Mouse (Mus musculus) hindbrain, postnatal 0 days (tissue): ENCODE results near the gene Hypm. TPM values are rescaled to one million over a fixed set of nuclear protein-coding genes. Genes with fewer than 3 reads are reported as not detected.

Experiments used
- ATAC-seq: fragments of 200-750 bp; cut with Nextera tagmentation; 2 replicates; pipeline ENCODE4 v1.8.0; 2017; ENCODE audit warnings: mild to moderate bottlenecking, moderate TSS enrichment, moderate library complexity
- DNase-seq: peaks from one replicate; pipeline ENCODE4 v3.0.0-alpha.2; 2015; ENCODE audit warnings: low spot score
- H3K27ac ChIP-seq: fragments of 300-500 bp; sonication (generic); 2 replicates; pipeline ENCODE4 v1.5.1; 2014; ENCODE audit warnings: mild to moderate bottlenecking
- H3K27me3 ChIP-seq: fragments of 300-500 bp; sonication (generic); 2 replicates; pipeline ENCODE4 v1.6.1; 2014; ENCODE audit warnings: low read length, mixed read lengths; ENCODE audit not compliant: insufficient read depth
- H3K36me3 ChIP-seq: fragments of 300-500 bp; sonication (generic); 2 replicates; pipeline ENCODE4 v1.6.1; 2014; ENCODE audit warnings: low read length, mixed read lengths; ENCODE audit not compliant: insufficient read depth
- H3K4me1 ChIP-seq: fragments of 300-500 bp; sonication (generic); 2 replicates; pipeline ENCODE4 v1.6.1; 2014; ENCODE audit warnings: antibody characterized with exemption, low read length, mixed read lengths; ENCODE audit not compliant: insufficient read depth
- H3K4me2 ChIP-seq: fragments of 300-500 bp; sonication (generic); 2 replicates; pipeline ENCODE4 v1.6.1; 2014; ENCODE audit warnings: low read depth, mild to moderate bottlenecking, low read length, moderate library complexity, mixed read lengths
- H3K4me3 ChIP-seq: fragments of 300-500 bp; sonication (generic); 2 replicates; pipeline ENCODE4 v1.5.1; 2014; ENCODE audit warnings: low read length
- H3K9ac ChIP-seq: fragments of 300-500 bp; sonication (generic); replicated peaks from 2 replicates; pipeline ENCODE4 v1.6.1; 2014; ENCODE audit warnings: mild to moderate bottlenecking, low read length, moderate library complexity, mixed read lengths
- H3K9me3 ChIP-seq: fragments of 300-500 bp; sonication (generic); 2 replicates; pipeline ENCODE4 v1.6.1; 2016; ENCODE audit warnings: low read length, mixed read lengths
- CTCF ChIP-seq: IDR thresholded peaks from 2 replicates; pipeline ENCODE4 v1.5.1; 2016; ENCODE audit warnings: antibody characterized with exemption, control low read depth, low read depth
- WGBS: fragments of 180-500 bp; shearing (Covaris S2); extraction: QIAGEN DNeasy Blood & Tissue Kit; methylation state at CpG from one replicate; pipeline ENCODE4 v1.1.7; 2014; 5-methylcytosine and 5-hydroxymethylcytosine counted together
- polyA plus RNA-seq: library from polyadenylated mRNA; unstranded; fragments of >200 nt; fragmentation: Nextera tagmentation; extraction: Ambion mirVana; gene quantifications from 2 replicates; pipeline ENCODE4 v1.2.1, GENCODE M21; 2015
- total RNA-seq: library from RNA; depleted of rRNA; stranded (reverse); fragments of >200 nt; gene quantifications from 2 replicates; pipeline ENCODE4 v1.2.3, GENCODE M21; 2014; rRNA removed

The Hypm gene
- total RNA-seq, result not detected in 2 replicates
- not detected in 2 replicates for polyA plus RNA-seq

- H3K4me2 ChIP-seq, result no peak within 1 kb of the TSS
- H3K9me3 ChIP-seq, result no peaks in the 10 kb centered on the region
- no peak for DNase-seq
- H3K4me1 ChIP-seq, result no peaks in the 10 kb centered on the region
- no peak within 1 kb of the TSS for H3K4me3 ChIP-seq
- no peak within 1 kb of the TSS for H3K9ac ChIP-seq
- H3K27me3 ChIP-seq, result no peaks in the 10 kb centered on the region
- no peak for TF ChIP-seq CTCF
- H3K36me3 ChIP-seq, result no peaks in the 10 kb centered on the region
- WGBS, result 76% methylated on average over 3 of the region's 3 CpGs
- no peak within 1 kb of the TSS for H3K27ac ChIP-seq
- ATAC-seq, result no peak
Measured at GRCm38 (mm10) chrX:9846628-9847027, at the start of gene Hypm. TSS of gene Hypm (plus strand) at chrX:9846928.

GRCm38 (mm10) chrX:9810101-9810500 is 36.6 kb upstream of the Hypm start:
- Histone ChIP-seq H3K27me3 (no peaks in the 10 kb centered on the region), H3K27ac (no peak overlapping the region), H3K9ac (no peak overlapping the region), H3K9me3 (no peaks in the 10 kb centered on the region), H3K36me3 (no peaks in the 10 kb centered on the region), H3K4me3 (no peak overlapping the region), H3K4me1 (no peaks in the 10 kb centered on the region), H3K4me2 (no peak overlapping the region)
- no peak for DNase-seq
- ATAC-seq, result no peak
- WGBS, result 80% methylated on average over 1 of the region's 1 CpGs
- no peak for TF ChIP-seq CTCF

GRCm38 (mm10) chrX:9812469-9812868 is 34.3 kb upstream of the Hypm start:
- Histone ChIP-seq H3K27me3 (no peaks in the 10 kb centered on the region), H3K4me3 (no peak overlapping the region), H3K36me3 (no peaks in the 10 kb centered on the region), H3K4me1 (no peaks in the 10 kb centered on the region), H3K9me3 (no peaks in the 10 kb centered on the region), H3K4me2 (no peak overlapping the region), H3K27ac (no peak overlapping the region), H3K9ac (no peak overlapping the region)
- DNase-seq (no peak), ATAC-seq (no peak)
- TF ChIP-seq CTCF, result no peak

- no peak overlapping the region for H3K9ac ChIP-seq
- TF ChIP-seq CTCF, result no peak
Measured at GRCm38 (mm10) chrX:9834779-9835178, 11.9 kb upstream of the Hypm start.

GRCm38 (mm10) chrX:9849403-9849802 is 2.7 kb downstream of the Hypm start, which contains the start of gene H2al3:
TSS of gene H2al3 (plus strand) at chrX:9849703.
- Histone ChIP-seq H3K4me2 (no peak within 1 kb of the TSS), H3K27me3 (no peaks in the 10 kb centered on the region), H3K27ac (no peak within 1 kb of the TSS), H3K9ac (no peak within 1 kb of the TSS), H3K4me1 (no peaks in the 10 kb centered on the region), H3K9me3 (no peaks in the 10 kb centered on the region), H3K4me3 (no peak within 1 kb of the TSS), H3K36me3 (no peaks in the 10 kb centered on the region)
- no peak for TF ChIP-seq CTCF
- WGBS, result 55% methylated on average over 1 of the region's 1 CpGs
- ATAC-seq (no peak), DNase-seq (no peak)

More at GRCm38 (mm10) chrX:9834779-9835178, 11.9 kb upstream of the Hypm start:
- H3K4me3 ChIP-seq, result no peak overlapping the region
- WGBS, result 73% methylated on average over 2 of the region's 2 CpGs
- no peak overlapping the region for H3K27ac ChIP-seq
- no peaks in the 10 kb centered on the region for H3K9me3 ChIP-seq
- ATAC-seq, result no peak
- H3K4me2 ChIP-seq, result no peak overlapping the region
- no peaks in the 10 kb centered on the region for H3K36me3 ChIP-seq
- no peaks in the 10 kb centered on the region for H3K27me3 ChIP-seq
- no peak for DNase-seq
- H3K4me1 ChIP-seq, result no peaks in the 10 kb centered on the region

- ATAC-seq, result no peak
Measured at GRCm38 (mm10) chrX:9861859-9862258, 15.1 kb downstream of the Hypm start.

GRCm38 (mm10) chrX:9875519-9875918 is 28.8 kb downstream of the Hypm start:
- Histone ChIP-seq H3K4me3 (no peak overlapping the region), H3K36me3 (no peaks in the 10 kb centered on the region), H3K9ac (no peak overlapping the region), H3K9me3 (no peaks in the 10 kb centered on the region), H3K4me1 (no peaks in the 10 kb centered on the region), H3K27ac (no peak overlapping the region), H3K4me2 (no peak overlapping the region), H3K27me3 (no peaks in the 10 kb centered on the region)
- no peak for TF ChIP-seq CTCF
- DNase-seq, result no peak
- no peak for ATAC-seq
- WGBS, result 89% methylated on average over 2 of the region's 2 CpGs

More at GRCm38 (mm10) chrX:9861859-9862258, 15.1 kb downstream of the Hypm start:
- 92% methylated on average over 2 of the region's 2 CpGs for WGBS
- H3K36me3 ChIP-seq, result no peaks in the 10 kb centered on the region
- no peaks in the 10 kb centered on the region for H3K27me3 ChIP-seq
- H3K9me3 ChIP-seq, result no peaks in the 10 kb centered on the region
- no peak overlapping the region for H3K4me3 ChIP-seq
- H3K4me1 ChIP-seq, result no peaks in the 10 kb centered on the region
- no peak overlapping the region for H3K27ac ChIP-seq
- no peak overlapping the region for H3K9ac ChIP-seq
- no peak for DNase-seq
- H3K4me2 ChIP-seq, result no peak overlapping the region
- TF ChIP-seq CTCF, result no peak
